Mouse (Mus musculus) midbrain, embryonic 11.5 days (tissue): Measurements from ENCODE around the gene Prpf31. TPM values are rescaled to one million over a fixed set of nuclear protein-coding genes. Genes with fewer than 3 reads are reported as not detected.

ENCODE experiments used
- ATAC-seq: fragments of 200-750 bp; cut with Nextera tagmentation; 2 replicates; pipeline ENCODE4 v1.8.0; 2017; ENCODE audit warnings: moderate TSS enrichment, moderate library complexity; ENCODE audit not compliant: low FRiP score
- DNase-seq: peaks from one replicate; pipeline ENCODE4 v3.0.0; 2015; ENCODE audit warnings: low spot score; ENCODE audit errors: missing footprints
- H3K27ac ChIP-seq: fragments of 300-500 bp; sonication (generic); 2 replicates; pipeline ENCODE4 v1.5.1; 2014; ENCODE audit warnings: low read depth, low read length
- H3K27me3 ChIP-seq: fragments of 300-500 bp; sonication (generic); 2 replicates; pipeline ENCODE4 v1.6.1; 2014; ENCODE audit warnings: mild to moderate bottlenecking, low read length, moderate library complexity, mixed read lengths; ENCODE audit not compliant: control insufficient read depth, insufficient read depth
- H3K36me3 ChIP-seq: fragments of 300-500 bp; sonication (generic); 2 replicates; pipeline ENCODE4 v1.6.1; 2014; ENCODE audit warnings: mild to moderate bottlenecking, low read length, moderate library complexity, mixed read lengths; ENCODE audit not compliant: control insufficient read depth, insufficient read depth
- H3K4me1 ChIP-seq: fragments of 300-500 bp; sonication (generic); 2 replicates; pipeline ENCODE4 v1.6.1; 2014; ENCODE audit warnings: low read length; ENCODE audit not compliant: control insufficient read depth, insufficient read depth
- H3K4me2 ChIP-seq: fragments of 300-500 bp; sonication (generic); 2 replicates; pipeline ENCODE4 v1.6.1; 2014; ENCODE audit warnings: mild to moderate bottlenecking, moderate library complexity
- H3K4me3 ChIP-seq: fragments of 300-500 bp; sonication (generic); 2 replicates; pipeline ENCODE4 v1.5.1; 2014; ENCODE audit warnings: low read depth, low read length
- H3K9ac ChIP-seq: fragments of 300-500 bp; sonication (generic); 2 replicates; pipeline ENCODE4 v1.6.1; 2014; ENCODE audit warnings: low read length
- H3K9me3 ChIP-seq: fragments of 300-500 bp; sonication (generic); 2 replicates; pipeline ENCODE4 v1.6.1; 2016; ENCODE audit warnings: low read length; ENCODE audit not compliant: control insufficient read depth
- WGBS: fragments of 180-500 bp; shearing (Covaris S2); extraction: QIAGEN DNeasy Blood & Tissue Kit; methylation state at CpG from one replicate; pipeline ENCODE4 v1.1.7; 2014; 5-methylcytosine and 5-hydroxymethylcytosine counted together
- microRNA-seq: library from miRNA; unstranded; fragments of <30 nt; microRNA quantifications from one replicate; pipeline ENCODE4, GENCODE M21; 2017
- polyA plus RNA-seq: library from polyadenylated mRNA; unstranded; fragments of >200 nt; fragmentation: Nextera tagmentation; extraction: Ambion mirVana; gene quantifications from 2 replicates; pipeline ENCODE4 v1.2.1, GENCODE M21; 2014

The Prpf31 gene
- polyA plus RNA-seq, 1 experiment from 2014 or later = 148 TPM

- Histone ChIP-seq H3K27me3 (no peaks in the 10 kb centered on the region), H3K4me2 (peak overlapping the region; percentile 94), H3K36me3 (no peaks in the 10 kb centered on the region; the same call in 1 of the 2 replicates), H3K9me3 (no peaks in the 10 kb centered on the region), H3K27ac (no peak overlapping the region), H3K4me3 (peak overlapping the region; percentile 72), H3K4me1 (peaks cover 14% of the 10 kb centered on the region), H3K9ac (peak overlapping the region; percentile 83)
- ATAC-seq = no peak
- DNase-seq = no peak
- WGBS = 46% methylated on average over 3 of the region's 3 CpGs
Measured at GRCm38 (mm10) chr7:3691919-3692318, 62.1 kb downstream of the Prpf31 start.

Small RNAs within 50 kb of the gene (microRNA-seq; reads per million reads assigned to microRNA genes)
- gene Gm25100 (not detected), gene Mir3572 (4.4 reads per million, percentile 19 among the genes with 10 or more reads in this experiment)

Other genes starting within 250 kb of the Prpf31 start
- gene Cacng8, start 239.3 kb upstream of the Prpf31 start, polyA plus RNA-seq = 4.0 and 4.7 TPM in 2 replicates
- not detected in 2 replicates for gene Cacng6, start 205.8 kb upstream of the Prpf31 start, polyA plus RNA-seq
- gene Tarm1, start 127.4 kb upstream of the Prpf31 start, polyA plus RNA-seq = not detected in 2 replicates
- 0.08 and 0.25 TPM in 2 replicates for gene Oscar, start 13.8 kb upstream of the Prpf31 start, polyA plus RNA-seq
- gene Ndufa3, start 12.6 kb upstream of the Prpf31 start, polyA plus RNA-seq = 299 and 373 TPM in 2 replicates
- gene Tfpt, start 56 bp upstream of the Prpf31 start, polyA plus RNA-seq = 29.9 and 31.0 TPM in 2 replicates
- 53.6 and 63.0 TPM in 2 replicates for gene Cnot3, start 15.3 kb downstream of the Prpf31 start, polyA plus RNA-seq
- gene Leng1, start 35.9 kb downstream of the Prpf31 start, polyA plus RNA-seq = 16.4 and 16.9 TPM in 2 replicates
- gene Tmc4, start 47.6 kb downstream of the Prpf31 start, polyA plus RNA-seq = 2.4 and 2.5 TPM in 2 replicates
- 199 and 222 TPM in 2 replicates for gene Tsen34, start 62.9 kb downstream of the Prpf31 start, polyA plus RNA-seq
- gene Mboat7, start 63.5 kb downstream of the Prpf31 start, polyA plus RNA-seq = 21.7 and 23.8 TPM in 2 replicates
- gene Rps9, start 74.0 kb downstream of the Prpf31 start, polyA plus RNA-seq = 1,245 and 1,271 TPM in 2 replicates
- gene Pirb, start 90.4 kb downstream of the Prpf31 start, polyA plus RNA-seq = 0.14 and 0.19 TPM in 2 replicates
- not detected in 2 replicates for gene Gm15448, start 195.7 kb downstream of the Prpf31 start, polyA plus RNA-seq
- not detected in 2 replicates for gene Pira2, start 215.1 kb downstream of the Prpf31 start, polyA plus RNA-seq